Mouse (Mus musculus): ENCODE results near the gene Zfp536. TPM values are rescaled to one million over a fixed set of nuclear protein-coding genes. Genes with fewer than 3 reads are reported as not detected.

Zfp536 gene
- 0.35 TPM for polyA plus RNA-seq (2017; shearing (Covaris generic))

DNA sequence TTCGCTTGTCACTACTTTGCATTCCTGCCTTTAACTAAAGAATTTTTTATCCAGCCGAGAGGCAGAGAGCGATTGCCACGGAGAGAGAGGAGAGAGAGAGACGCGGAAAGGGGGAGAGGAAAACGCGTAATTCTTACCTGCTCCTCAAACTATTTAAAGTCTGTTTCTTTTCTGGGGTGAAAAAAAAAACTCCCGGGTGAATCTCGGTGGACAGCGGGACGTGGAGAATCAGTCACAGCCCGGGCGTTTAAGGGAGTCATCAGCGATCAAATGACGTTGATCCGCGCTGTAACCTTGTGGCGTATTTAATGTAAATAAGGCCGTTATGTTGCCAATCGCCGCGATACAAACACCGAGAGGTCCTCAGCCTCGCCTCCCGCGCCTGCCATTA is at the start of gene Zfp536:
Gene Zfp536 (minus strand): TSS at position 330 of the 391 bp plus-strand sequence.

Other genes with a start within 250 kb of the Zfp536 start
- 17.3 TPM for gene Uri1, start 249.9 kb upstream of the Zfp536 start, polyA plus RNA-seq (2017; shearing (Covaris generic))

All from inflammation-experienced regulatory T-cells, adult 16 weeks (primary cell).